Mouse (Mus musculus) G1E (cell line): ENCODE data around the gene Gm49366.

ENCODE experiments used
- CTCF ChIP-seq: IDR thresholded peaks from 2 replicates; pipeline ENCODE4 v1.5.1; 2012; ENCODE audit warnings: low read depth, low read length, inconsistent platforms, mixed read lengths
- GATA1 ChIP-seq: IDR thresholded peaks from 2 replicates; pipeline ENCODE4 v1.6.1; 2012; ENCODE audit warnings: borderline replicate concordance, low read length, inconsistent platforms, mixed read lengths
- TAL1 ChIP-seq: conservative IDR thresholded peaks from 2 replicates; pipeline ENCODE4 v1.6.1; 2012; ENCODE audit warnings: low read depth, low read length, inconsistent platforms, mixed read lengths

- no peak for TF ChIP-seq CTCF
- no peak for TF ChIP-seq TAL1
- TF ChIP-seq GATA1, result no peak
These were observed 60.9 kb downstream of the Gm49366 start for GRCm38 (mm10) chr12:84099605-84100004.
